Mouse (Mus musculus) forebrain, embryonic 14.5 days (tissue): ENCODE measurements around the gene Ak4. TPM values are rescaled to one million over a fixed set of nuclear protein-coding genes. Genes with fewer than 3 reads are reported as not detected.
"Not testable (repeated sequence)": the region's sequence is repeated elsewhere in the genome, so short reads cannot be mapped to it uniquely, and the experiment has no call there.

ENCODE experiments used
- ATAC-seq: fragments of 200-750 bp; cut with Nextera tagmentation; 2 replicates; pipeline ENCODE4 v1.8.0; 2017; ENCODE audit warnings: mild to moderate bottlenecking, moderate library complexity
- DNase-seq: peaks from one replicate; pipeline ENCODE4 v3.0.0-alpha.2; 2015; ENCODE audit warnings: low spot score
- H3K27ac ChIP-seq: fragments of 300-500 bp; sonication (generic); 2 replicates; pipeline ENCODE4 v1.5.1; 2014; ENCODE audit warnings: low read depth, mild to moderate bottlenecking, control low read depth, low read length, moderate library complexity
- H3K27me3 ChIP-seq: fragments of 300-500 bp; sonication (generic); replicated peaks from 2 replicates; pipeline ENCODE4 v1.6.1; 2014; ENCODE audit warnings: low read length, control low read depth, mixed read lengths; ENCODE audit not compliant: control insufficient read depth, insufficient read depth
- H3K36me3 ChIP-seq: fragments of 300-500 bp; sonication (generic); 2 replicates; pipeline ENCODE4 v1.6.1; 2014; ENCODE audit warnings: low read length, control low read depth; ENCODE audit not compliant: control insufficient read depth, insufficient read depth
- H3K4me1 ChIP-seq: fragments of 300-500 bp; sonication (generic); 2 replicates; pipeline ENCODE4 v1.6.1; 2014; ENCODE audit warnings: antibody characterized with exemption, low read length, control low read depth; ENCODE audit not compliant: control insufficient read depth, insufficient read depth
- H3K4me2 ChIP-seq: fragments of 300-500 bp; sonication (generic); 2 replicates; pipeline ENCODE4 v1.6.1; 2014; ENCODE audit warnings: mild to moderate bottlenecking, control low read depth, low read length
- H3K4me3 ChIP-seq: fragments of 300-500 bp; sonication (generic); 2 replicates; pipeline ENCODE4 v1.5.1; 2014; ENCODE audit warnings: low read depth, low read length, control low read depth
- H3K9ac ChIP-seq: fragments of 300-500 bp; sonication (generic); 2 replicates; pipeline ENCODE4 v1.6.1; 2014; ENCODE audit warnings: mild to moderate bottlenecking, low read length, control low read depth, moderate library complexity
- H3K9me3 ChIP-seq: fragments of 300-500 bp; sonication (generic); replicated peaks from 2 replicates; pipeline ENCODE4 v1.6.1; 2016; ENCODE audit warnings: low read length, control low read depth, mixed read lengths; ENCODE audit not compliant: control insufficient read depth
- WGBS: fragments of 180-500 bp; shearing (Covaris S2); extraction: QIAGEN DNeasy Blood & Tissue Kit; methylation state at CpG from one replicate; pipeline ENCODE4 v1.1.7; 2014; 5-methylcytosine and 5-hydroxymethylcytosine counted together
- polyA plus RNA-seq: library from polyadenylated mRNA; unstranded; fragments of >200 nt; fragmentation: Nextera tagmentation; extraction: Ambion mirVana; gene quantifications from 2 replicates; pipeline ENCODE4 v1.2.1, GENCODE M21; 2014

Ak4 gene
- polyA plus RNA-seq, 1 experiment from 2014 or later: 4.6 TPM

DNA sequence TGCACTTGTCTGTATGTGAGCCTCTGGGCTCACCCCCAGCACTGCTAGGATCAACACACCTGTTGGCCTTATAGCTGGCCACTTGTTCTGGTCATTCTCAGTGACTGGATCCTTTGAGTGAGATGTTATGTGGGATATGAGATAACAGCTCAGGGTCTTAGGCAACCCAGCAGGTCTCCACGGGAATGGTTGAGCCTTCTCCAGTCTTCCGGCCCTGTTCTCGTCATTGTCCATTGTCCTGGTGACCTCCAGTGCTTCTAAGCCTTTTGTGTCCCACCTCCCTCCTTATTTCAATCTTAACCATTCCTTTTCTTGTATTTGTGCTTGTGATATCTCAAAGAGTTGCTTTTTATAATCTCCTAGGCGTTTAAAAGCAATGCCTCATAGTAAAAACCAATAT, 26.6 kb downstream of the Ak4 start:
- Histone ChIP-seq H3K9ac (no peak overlapping the region), H3K27ac (no peak overlapping the region), H3K4me3 (no peak overlapping the region), H3K27me3 (no peaks in the 10 kb centered on the region), H3K4me2 (no peak overlapping the region), H3K4me1 (no peaks in the 10 kb centered on the region), H3K9me3 (no peaks in the 10 kb centered on the region), H3K36me3 (no peaks in the 10 kb centered on the region)
- 86% methylated on average over 4 of the region's 4 CpGs for WGBS
- ATAC-seq: no peak
- DNase-seq: no peak

DNA sequence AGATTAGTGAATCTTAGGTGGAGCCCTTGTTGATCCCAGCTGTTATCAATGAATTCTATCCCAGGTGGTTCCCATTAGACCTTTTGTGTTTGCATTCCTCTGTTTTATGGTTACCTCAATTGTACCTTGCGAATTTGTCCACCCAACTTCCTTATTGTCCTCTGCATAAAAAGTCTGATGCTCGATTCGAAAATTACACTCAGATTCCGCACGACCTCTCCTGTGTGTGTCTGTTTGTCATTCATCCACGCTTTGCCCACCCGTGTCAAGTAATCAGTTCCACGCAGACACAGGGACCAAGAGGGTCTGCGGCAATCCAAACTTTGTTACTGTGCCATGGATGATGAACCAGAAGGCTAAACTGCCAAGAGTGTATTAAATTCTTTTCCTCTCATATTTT, 27.5 kb downstream of the Ak4 start:
- H3K4me2 ChIP-seq, H3K27me3 ChIP-seq, DNase-seq, H3K4me3 ChIP-seq, H3K27ac ChIP-seq, H3K36me3 ChIP-seq, H3K9ac ChIP-seq, H3K9me3 ChIP-seq, ATAC-seq, H3K4me1 ChIP-seq: not testable (repeated sequence)
- WGBS: 97% methylated on average over 9 of the region's 9 CpGs

DNA sequence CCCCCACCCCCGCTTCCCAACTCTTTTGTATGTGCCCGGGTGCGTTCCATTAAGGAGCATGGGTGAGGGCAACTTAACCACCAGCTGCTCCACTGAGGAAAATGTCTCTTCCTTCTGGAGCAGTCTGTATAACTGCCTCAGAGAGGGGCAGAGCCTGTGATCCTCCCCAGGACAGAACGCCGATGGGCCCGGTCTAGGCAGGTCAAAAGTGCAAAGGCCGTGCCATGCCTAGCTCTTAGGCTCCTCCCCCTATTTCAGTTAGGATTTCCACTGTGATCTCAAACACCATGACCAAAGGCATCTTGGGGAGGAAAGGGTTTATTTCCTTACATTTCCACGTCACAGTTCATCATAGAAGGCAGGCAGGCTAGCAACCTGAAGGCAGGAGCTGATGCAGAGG, 29.6 kb downstream of the Ak4 start:
- no peaks in the 10 kb centered on the region for H3K4me1 ChIP-seq
- H3K4me3 ChIP-seq: no peak overlapping the region
- no peak overlapping the region for H3K27ac ChIP-seq
- no peaks in the 10 kb centered on the region for H3K36me3 ChIP-seq
- no peak overlapping the region for H3K4me2 ChIP-seq
- ATAC-seq (no peak), DNase-seq (no peak)
- H3K9ac ChIP-seq: no peak overlapping the region
- no peaks in the 10 kb centered on the region for H3K9me3 ChIP-seq
- H3K27me3 ChIP-seq: no peaks in the 10 kb centered on the region
- 94% methylated on average over 8 of the region's 8 CpGs for WGBS

DNA sequence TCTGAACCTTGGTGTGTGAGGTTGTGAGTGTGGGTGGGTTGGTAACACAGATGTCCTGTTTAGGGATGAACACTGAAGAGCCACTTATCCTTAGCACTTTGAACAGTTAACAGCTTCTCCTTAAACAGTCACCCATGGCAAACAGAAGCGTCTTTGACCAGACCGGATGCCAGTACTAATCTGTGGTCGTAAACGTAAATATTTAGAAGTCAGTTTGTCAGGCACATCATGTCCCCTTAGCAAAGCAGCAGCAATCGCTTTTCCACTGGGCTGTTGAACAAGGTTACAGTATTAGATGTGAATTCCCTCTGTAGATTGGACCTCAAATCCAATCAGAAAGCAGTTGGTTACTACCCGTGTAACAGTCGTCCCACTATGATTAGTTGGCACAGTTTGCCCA, 30.3 kb downstream of the Ak4 start:
- H3K36me3 ChIP-seq: no peaks in the 10 kb centered on the region
- H3K4me3 ChIP-seq: no peak overlapping the region
- 95% methylated on average over 7 of the region's 7 CpGs for WGBS
- no peak overlapping the region for H3K4me2 ChIP-seq
- DNase-seq (no peak), ATAC-seq (no peak)
- H3K4me1 ChIP-seq: no peaks in the 10 kb centered on the region
- H3K9me3 ChIP-seq: no peaks in the 10 kb centered on the region
- H3K9ac ChIP-seq: no peak overlapping the region
- no peak overlapping the region for H3K27ac ChIP-seq
- H3K27me3 ChIP-seq: no peaks in the 10 kb centered on the region

GRCm38 (mm10) chr4:101450150-101450780, 31.2 kb downstream of the Ak4 start:
- Histone ChIP-seq H3K27me3 (no peaks in the 10 kb centered on the region), H3K9me3 (no peaks in the 10 kb centered on the region), H3K4me2 (no peak overlapping the region), H3K4me3 (no peak overlapping the region), H3K9ac (no peak overlapping the region), H3K27ac (no peak overlapping the region), H3K4me1 (no peaks in the 10 kb centered on the region), H3K36me3 (no peaks in the 10 kb centered on the region)
- WGBS: 83% methylated on average over 20 of the region's 20 CpGs
- DNase-seq (peak; percentile 81), ATAC-seq (peak; percentile 95)

- Histone ChIP-seq H3K4me1 (no peaks in the 10 kb centered on the region), H3K27me3 (no peaks in the 10 kb centered on the region), H3K36me3 (no peaks in the 10 kb centered on the region), H3K4me3 (no peak overlapping the region), H3K4me2 (no peak overlapping the region), H3K9ac (no peak overlapping the region), H3K9me3 (no peaks in the 10 kb centered on the region), H3K27ac (no peak overlapping the region)
- DNase-seq: no peak
- ATAC-seq: no peak
- WGBS: 92% methylated on average over 4 of the region's 4 CpGs
Measured at GRCm38 (mm10) chr4:101451089-101451488, 32.0 kb downstream of the Ak4 start.

DNA sequence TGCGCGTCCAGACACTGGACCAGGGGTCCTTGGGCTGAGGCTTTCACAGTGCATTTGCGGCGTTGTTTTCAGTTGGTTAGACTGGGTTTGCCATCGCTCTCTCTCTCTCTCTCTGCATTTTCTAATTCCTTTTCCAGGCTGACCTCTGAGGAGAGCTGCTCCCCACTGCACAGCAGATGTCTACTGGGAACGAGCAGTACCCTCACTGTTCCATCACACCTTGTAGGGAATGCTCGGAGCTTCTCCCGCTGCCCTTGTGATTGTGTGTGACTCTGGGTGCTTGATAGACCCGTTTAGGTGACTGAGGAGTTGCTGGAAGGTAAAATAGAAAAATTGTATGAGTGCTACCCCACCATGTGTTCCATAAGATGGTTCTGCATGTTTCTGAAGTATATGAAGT, 33.8 kb downstream of the Ak4 start:
- no peaks in the 10 kb centered on the region for H3K4me1 ChIP-seq
- ATAC-seq (no peak), DNase-seq (no peak)
- H3K9ac ChIP-seq: no peak overlapping the region
- no peaks in the 10 kb centered on the region for H3K36me3 ChIP-seq
- no peaks in the 10 kb centered on the region for H3K27me3 ChIP-seq
- 94% methylated on average over 9 of the region's 9 CpGs for WGBS
- no peak overlapping the region for H3K27ac ChIP-seq
- no peaks in the 10 kb centered on the region for H3K9me3 ChIP-seq
- no peak overlapping the region for H3K4me3 ChIP-seq
- no peak overlapping the region for H3K4me2 ChIP-seq

GRCm38 (mm10) chr4:101457176-101457575, 38.1 kb downstream of the Ak4 start:
- no peaks in the 10 kb centered on the region for H3K36me3 ChIP-seq
- no peaks in the 10 kb centered on the region for H3K27me3 ChIP-seq
- 92% methylated on average over 8 of the region's 8 CpGs for WGBS
- H3K4me2 ChIP-seq: no peak overlapping the region
- H3K4me1 ChIP-seq: no peaks in the 10 kb centered on the region
- H3K27ac ChIP-seq: no peak overlapping the region
- H3K4me3 ChIP-seq: no peak overlapping the region
- no peaks in the 10 kb centered on the region for H3K9me3 ChIP-seq
- H3K9ac ChIP-seq: no peak overlapping the region
- ATAC-seq (no peak), DNase-seq (no peak)

DNA sequence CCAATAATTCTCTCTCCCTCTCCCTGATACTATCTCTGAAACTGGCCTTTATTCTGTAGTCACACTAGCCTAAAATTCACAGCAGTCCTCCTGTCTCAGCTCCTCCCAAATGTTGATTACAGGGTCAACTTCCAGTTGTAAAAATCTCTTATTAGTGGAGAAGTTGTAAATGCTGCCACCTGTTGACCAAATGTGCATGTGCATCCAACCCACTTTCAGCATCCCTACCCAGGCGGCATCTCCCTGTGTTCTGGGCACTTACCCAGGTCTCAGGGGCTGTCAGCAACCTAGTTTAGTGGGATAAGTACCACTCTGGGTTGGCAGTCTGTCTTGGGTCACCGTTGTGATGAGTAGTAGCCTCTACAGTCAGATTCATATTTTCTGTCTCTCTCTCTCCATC, 39.3 kb downstream of the Ak4 start:
- H3K4me1 ChIP-seq: no peaks in the 10 kb centered on the region
- no peak overlapping the region for H3K4me2 ChIP-seq
- peak; percentile 60; the same call in 1 of the 2 replicates for ATAC-seq
- H3K9me3 ChIP-seq: no peaks in the 10 kb centered on the region
- H3K27ac ChIP-seq: no peak overlapping the region
- no peaks in the 10 kb centered on the region for H3K36me3 ChIP-seq
- no peak overlapping the region for H3K9ac ChIP-seq
- no peak overlapping the region for H3K4me3 ChIP-seq
- 50% methylated on average over 2 of the region's 2 CpGs for WGBS
- peak; percentile 74 for DNase-seq
- H3K27me3 ChIP-seq: no peaks in the 10 kb centered on the region
